Mouse (Mus musculus): Measurements from ENCODE around the gene Taf15. TPM values are rescaled to one million over a fixed set of nuclear protein-coding genes. Genes with fewer than 3 reads are reported as not detected.

Taf15 gene
- total RNA-seq (2012; rRNA removed), result 31.8 and 51.2 TPM in 2 replicates
- 100 to 1,000 TPM in 1 of 2 experiments, not detected in 1; 236 TPM for polyA plus RNA-seq (2012; ENCODE audit: insufficient read depth in 1 of 2, insufficient read length in 2 of 2, low read depth in 1 of 2, low replicate concordance in 2 of 2, missing spikeins in 1 of 2)

- Histone ChIP-seq H3K27me3 (ENCODE audit: control insufficient read depth in 1 of 2, insufficient read depth in 2 of 2, low read length in 2 of 2) (no peaks in the 10 kb centered on the region), H3K4me1 (ENCODE audit: control insufficient read depth in 1 of 2, insufficient read depth in 2 of 2, low read length in 2 of 2) (peaks cover 18 to 20% of the 10 kb centered on the region in 2 experiments), H3K27ac (ENCODE audit: control insufficient read depth, low read depth, low read length) (peak within 1 kb of the TSS; percentile 98), H3K79me2 (ENCODE audit: control insufficient read depth, insufficient read depth, low read length, poor library complexity) (peaks cover 44% of the 10 kb centered on the region), H3K9ac (ENCODE audit: control insufficient read depth, low read depth, low read length, poor library complexity, severe bottlenecking) (peak within 1 kb of the TSS; percentile 96), H3K36me3 (ENCODE audit: control insufficient read depth in 1 of 2, insufficient read depth in 2 of 2, low read length in 2 of 2) (peaks cover 28 to 39% of the 10 kb centered on the region in 2 experiments), H3K4me3 (ENCODE audit: control insufficient read depth in 1 of 2, insufficient read depth in 1 of 2, low read depth in 2 of 2, low read length in 2 of 2) (peak within 1 kb of the TSS; percentile 92 to 98), H3K9me3 (replicated peaks; ENCODE audit: insufficient read depth, low read length) (no peaks in the 10 kb centered on the region)
- peak; percentile 100 for DNase-seq (ENCODE audit: low read depth, low spot score)
- peak; percentile 69 for TF ChIP-seq TCF12 (IDR thresholded peaks at IDR 0.05; ENCODE audit: low read depth, low read length)
- TF ChIP-seq MAX (IDR thresholded peaks at IDR 0.05; ENCODE audit: low read length), result peak; percentile 89
- no peak; the same call in 1 of the 2 replicates for TF ChIP-seq E2F4 (IDR thresholded peaks at IDR 0.05; ENCODE audit: borderline replicate concordance, low read depth, low read length)
- TF ChIP-seq ETS1 (IDR thresholded peaks at IDR 0.05; ENCODE audit: low read depth, low read length), result peak; percentile 57
- peak; percentile 40 for TF ChIP-seq RAD21 (IDR thresholded peaks at IDR 0.05; ENCODE audit: low read depth, low read length)
- peak; percentile 57; the same call in 1 of the 2 replicates for TF ChIP-seq MAZ (IDR thresholded peaks at IDR 0.05; ENCODE audit: low read depth, low read length)
- TF ChIP-seq UBTF (IDR thresholded peaks at IDR 0.05; ENCODE audit: borderline replicate concordance, insufficient read depth, low read depth, low read length), result no peak
- TF ChIP-seq USF1 (IDR thresholded peaks at IDR 0.05; ENCODE audit: low read depth, low read length), result 0 out of 2 replicates have a peak, but pooled peaks have one; percentile 2
- peak; percentile 53; the same call in 1 of the 2 replicates for TF ChIP-seq BHLHE40 (IDR thresholded peaks at IDR 0.05; ENCODE audit: borderline replicate concordance, low read depth, low read length)
- peak; percentile 29 for TF ChIP-seq KAT2A (conservative IDR thresholded peaks at IDR 0.05; ENCODE audit: low read depth, low read length)
- TF ChIP-seq SIN3A (IDR thresholded peaks at IDR 0.05; ENCODE audit: low read length), result peak; percentile 98
- no peak for TF ChIP-seq JUND (IDR thresholded peaks at IDR 0.05; ENCODE audit: low read depth, low read length)
- peak; percentile 88 for TF ChIP-seq NELFE (IDR thresholded peaks at IDR 0.05; ENCODE audit: low read depth, low read length)
- TF ChIP-seq CTCF (IDR thresholded peaks at IDR 0.05 in 2 of 3, conservative IDR thresholded peaks at IDR 0.05 in 1 of 3; ENCODE audit: control insufficient read depth in 1 of 3, insufficient read depth in 1 of 3, low read depth in 2 of 3, low read length in 3 of 3, poor library complexity in 1 of 3, severe bottlenecking in 1 of 3), result peak in 2 of 3 experiments; percentile 58 to 74; a peak in 4 of 6 replicates
- TF ChIP-seq CHD1 (IDR thresholded peaks at IDR 0.05; ENCODE audit: low read depth, low read length), result peak; percentile 100
- TF ChIP-seq TBP (IDR thresholded peaks at IDR 0.05; ENCODE audit: low read depth, low read length), result peak; percentile 82
- TF ChIP-seq ZMIZ1 (IDR thresholded peaks at IDR 0.05; ENCODE audit: low read depth, low read length), result peak; percentile 74
- peak; percentile 38; the same call in 1 of the 2 replicates for TF ChIP-seq ELF1 (IDR thresholded peaks at IDR 0.05; ENCODE audit: low read depth, low read length)
- TF ChIP-seq HCFC1 (IDR thresholded peaks at IDR 0.05; ENCODE audit: low read depth, low read length), result peak; percentile 86
- TF ChIP-seq MXI1 (IDR thresholded peaks at IDR 0.05; ENCODE audit: low read depth, low read length), result peak; percentile 57
- TF ChIP-seq POLR2A (IDR thresholded peaks at IDR 0.05; ENCODE audit: control insufficient read depth in 1 of 2, insufficient read depth in 1 of 2, low read depth in 1 of 2, low read length in 2 of 2, poor library complexity in 1 of 2), result peak; percentile 76 to 89; a peak in 3 of 4 replicates
- TF ChIP-seq ZKSCAN1 (IDR thresholded peaks at IDR 0.05; ENCODE audit: low read depth, low read length), result no peak
- TF ChIP-seq MEF2A (IDR thresholded peaks at IDR 0.05; ENCODE audit: extremely low read depth, insufficient replicate concordance, low read depth, low read length, poor library complexity, severe bottlenecking), result no peak
- TF ChIP-seq MAFK (IDR thresholded peaks at IDR 0.05; ENCODE audit: borderline replicate concordance, low read depth, low read length), result no peak
- TF ChIP-seq EP300 (IDR thresholded peaks at IDR 0.05; ENCODE audit: low read depth in 1 of 2, low read length in 2 of 2), result peak in 1 of 2 experiments; percentile 39; a peak in 1 of 4 replicates
- 0 out of 2 replicates have a peak, but pooled peaks have one; percentile 7 for TF ChIP-seq POLR2AphosphoS5 (IDR thresholded peaks at IDR 0.05; ENCODE audit: borderline replicate concordance, low read depth, low read length)
- TF ChIP-seq MYC (IDR thresholded peaks at IDR 0.05; ENCODE audit: low read depth, low read length), result peak; percentile 80; the same call in 1 of the 2 replicates
- no peak for TF ChIP-seq USF2 (IDR thresholded peaks at IDR 0.05; ENCODE audit: borderline replicate concordance in 1 of 2, insufficient read depth in 1 of 2, low read depth in 1 of 2, low read length in 2 of 2)
- no peak for TF ChIP-seq NRF1 (IDR thresholded peaks at IDR 0.05; ENCODE audit: insufficient read depth, low read depth, low read length, poor library complexity, severe bottlenecking)
- TF ChIP-seq GATA1 (IDR thresholded peaks at IDR 0.05; ENCODE audit: low read depth, low read length), result no peak
- TF ChIP-seq POLR2AphosphoS2 (IDR thresholded peaks at IDR 0.05; ENCODE audit: low read length), result peak; percentile 77
- no peak for TF ChIP-seq GABPA (IDR thresholded peaks at IDR 0.05; ENCODE audit: low read depth, low read length)
These were observed at the start of gene Taf15 for GRCm38 (mm10) chr11:83472324-83473234. TSS of gene Taf15 (plus strand) at chr11:83473086.

Data from MEL (cell line).